Mouse (Mus musculus): Measurements from ENCODE around the gene Gnb1. TPM values are rescaled to one million over a fixed set of nuclear protein-coding genes. Genes with fewer than 3 reads are reported as not detected.
"Not testable (repeated sequence)": the region's sequence is repeated elsewhere in the genome, so short reads cannot be mapped to it uniquely, and the experiment has no call there.

Gnb1 gene
- polyA plus RNA-seq, 1 experiment from 2014 or later: 376 TPM

DNA sequence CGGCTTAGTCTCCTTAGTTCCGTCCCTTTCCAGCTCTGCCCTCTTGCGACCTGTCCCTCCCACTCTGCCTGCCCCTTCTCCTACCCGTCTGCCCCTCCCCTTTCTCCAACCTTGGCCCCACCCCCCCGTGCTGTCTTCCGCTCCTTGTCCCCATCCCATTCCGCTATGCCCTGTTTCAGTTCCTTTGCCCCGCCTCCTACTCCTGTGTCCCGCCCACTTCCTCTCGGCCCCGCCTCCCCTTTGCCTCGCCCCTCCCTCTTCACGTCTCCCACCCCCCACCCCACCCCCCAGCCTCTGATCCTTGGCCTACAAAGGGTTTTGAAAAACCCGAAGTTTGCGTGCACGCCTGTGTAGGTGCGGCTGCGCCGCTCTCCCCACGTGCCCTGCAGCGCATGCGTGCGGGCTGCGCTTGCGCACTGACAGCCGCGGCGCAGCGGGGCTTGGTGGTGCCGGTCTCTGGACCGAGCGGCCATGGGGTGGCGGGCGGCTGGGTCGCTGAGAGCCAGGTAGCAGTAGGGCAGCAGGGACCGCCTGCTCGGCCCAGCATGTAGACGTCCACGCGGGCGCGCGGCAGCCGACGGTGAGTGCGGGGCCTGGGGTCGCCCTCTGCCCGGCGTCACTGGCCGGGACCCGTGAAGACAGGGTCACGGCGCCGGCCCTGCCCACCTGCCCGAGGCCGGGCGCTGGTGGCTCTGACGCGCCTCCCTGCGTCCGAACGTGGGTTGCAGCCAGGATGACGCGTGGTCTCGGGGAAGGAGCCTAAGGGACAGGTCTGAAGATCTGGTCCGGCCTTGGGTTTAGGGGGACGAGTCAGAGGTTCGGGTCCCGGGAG lies 72.5 kb downstream of the Gnb1 start:
- peak; percentile 100 for DNase-seq (ENCODE audit: low spot score)
- Histone ChIP-seq H3K4me1 (replicated peaks; ENCODE audit: insufficient read depth, low read length) (peaks cover 21% of the 10 kb centered on the region), H3K9me3 (replicated peaks; ENCODE audit: low read length) (no peaks in the 10 kb centered on the region), H3K4me2 (ENCODE audit: low read length) (peak overlapping the region; percentile 74), H3K9ac (ENCODE audit: low read depth, low read length) (peak overlapping the region; percentile 66), H3K36me3 (ENCODE audit: insufficient read depth, low read length) (peaks cover 18% of the 10 kb centered on the region), H3K27me3 (ENCODE audit: insufficient read depth, low read length) (no peaks in the 10 kb centered on the region), H3K4me3 (replicated peaks; ENCODE audit: low read depth, low read length) (peak overlapping the region; percentile 70), H3K27ac (peak overlapping the region; percentile 97)
- WGBS: under 1% methylated on average over 69 of the region's 69 CpGs
- peak; percentile 94 for ATAC-seq (replicated peaks; ENCODE audit: low FRiP score, low read depth)
- TF ChIP-seq CTCF (IDR thresholded peaks at IDR 0.05; ENCODE audit: low read depth): peak; percentile 60

GRCm38 (mm10) chr4:155564315-155565069 lies 73.3 kb downstream of the Gnb1 start:
- peaks cover 9% of the 10 kb centered on the region; the same call in 1 of the 2 replicates for H3K36me3 ChIP-seq (ENCODE audit: insufficient read depth, low read length)
- no peaks in the 10 kb centered on the region for H3K27me3 ChIP-seq (ENCODE audit: insufficient read depth, low read length)
- no peak for ATAC-seq (replicated peaks; ENCODE audit: low FRiP score, low read depth)
- H3K9ac ChIP-seq (ENCODE audit: low read depth, low read length): peak overlapping the region; percentile 66
- peak overlapping the region; percentile 97 for H3K27ac ChIP-seq
- TF ChIP-seq CTCF (IDR thresholded peaks at IDR 0.05; ENCODE audit: low read depth): no peak
- no peaks in the 10 kb centered on the region for H3K9me3 ChIP-seq (replicated peaks; ENCODE audit: low read length)
- H3K4me1 ChIP-seq (replicated peaks; ENCODE audit: insufficient read depth, low read length): peaks cover 21% of the 10 kb centered on the region
- peak overlapping the region; percentile 74 for H3K4me2 ChIP-seq (ENCODE audit: low read length)
- H3K4me3 ChIP-seq (replicated peaks; ENCODE audit: low read depth, low read length): peak overlapping the region; percentile 70
- WGBS: 9% methylated on average over 20 of the region's 20 CpGs
- peak; percentile 34 for DNase-seq (ENCODE audit: low spot score)

DNA sequence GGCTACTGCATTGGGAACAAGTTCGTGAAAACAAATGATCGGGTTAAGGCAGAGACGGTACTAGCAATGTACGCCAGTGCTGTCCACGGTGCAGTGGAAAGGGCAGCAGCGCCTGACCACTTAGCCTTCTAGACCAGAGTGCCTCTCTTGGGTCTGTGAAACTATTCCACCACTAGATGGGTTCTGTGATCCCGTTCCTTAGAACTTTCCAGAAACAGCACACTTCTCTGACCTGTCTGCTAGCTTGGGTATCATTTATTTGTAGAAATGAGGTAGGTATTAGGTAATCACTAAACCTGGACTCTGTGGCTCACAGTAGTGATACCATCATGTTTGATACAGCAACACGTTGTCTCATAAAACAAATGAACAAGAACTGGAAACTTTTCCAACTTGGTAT lies 75.4 kb downstream of the Gnb1 start:
- DNase-seq (ENCODE audit: low spot score) (peak; percentile 46), ATAC-seq (replicated peaks; ENCODE audit: low FRiP score, low read depth) (no peak)
- Histone ChIP-seq H3K4me3 (replicated peaks; ENCODE audit: low read depth, low read length) (no peak overlapping the region), H3K9me3 (replicated peaks; ENCODE audit: low read length) (no peaks in the 10 kb centered on the region), H3K27me3 (ENCODE audit: insufficient read depth, low read length) (no peaks in the 10 kb centered on the region), H3K9ac (ENCODE audit: low read depth, low read length) (no peak overlapping the region), H3K4me1 (replicated peaks; ENCODE audit: insufficient read depth, low read length) (peaks cover 21% of the 10 kb centered on the region), H3K36me3 (ENCODE audit: insufficient read depth, low read length) (no peaks in the 10 kb centered on the region), H3K4me2 (ENCODE audit: low read length) (peak overlapping the region; percentile 31), H3K27ac (peak overlapping the region; percentile 67)
- peak; percentile 26; the same call in 1 of the 2 replicates for TF ChIP-seq CTCF (IDR thresholded peaks at IDR 0.05; ENCODE audit: low read depth)
- WGBS: 40% methylated on average over 8 of the region's 8 CpGs

GRCm38 (mm10) chr4:155568170-155568569 lies 77.0 kb downstream of the Gnb1 start:
- Histone ChIP-seq H3K4me2 (ENCODE audit: low read length) (no peak overlapping the region), H3K27me3 (ENCODE audit: insufficient read depth, low read length) (no peaks in the 10 kb centered on the region), H3K36me3 (ENCODE audit: insufficient read depth, low read length) (no peaks in the 10 kb centered on the region), H3K9me3 (replicated peaks; ENCODE audit: low read length) (no peaks in the 10 kb centered on the region), H3K27ac (no peak overlapping the region), H3K4me3 (replicated peaks; ENCODE audit: low read depth, low read length) (no peak overlapping the region), H3K4me1 (replicated peaks; ENCODE audit: insufficient read depth, low read length) (peaks cover 21% of the 10 kb centered on the region), H3K9ac (ENCODE audit: low read depth, low read length) (no peak overlapping the region)
- DNase-seq (ENCODE audit: low spot score) (peak; percentile 65), ATAC-seq (replicated peaks; ENCODE audit: low FRiP score, low read depth) (no peak)
- 19% methylated on average over 2 of the region's 2 CpGs for WGBS
- peak; percentile 87 for TF ChIP-seq CTCF (IDR thresholded peaks at IDR 0.05; ENCODE audit: low read depth)

DNA sequence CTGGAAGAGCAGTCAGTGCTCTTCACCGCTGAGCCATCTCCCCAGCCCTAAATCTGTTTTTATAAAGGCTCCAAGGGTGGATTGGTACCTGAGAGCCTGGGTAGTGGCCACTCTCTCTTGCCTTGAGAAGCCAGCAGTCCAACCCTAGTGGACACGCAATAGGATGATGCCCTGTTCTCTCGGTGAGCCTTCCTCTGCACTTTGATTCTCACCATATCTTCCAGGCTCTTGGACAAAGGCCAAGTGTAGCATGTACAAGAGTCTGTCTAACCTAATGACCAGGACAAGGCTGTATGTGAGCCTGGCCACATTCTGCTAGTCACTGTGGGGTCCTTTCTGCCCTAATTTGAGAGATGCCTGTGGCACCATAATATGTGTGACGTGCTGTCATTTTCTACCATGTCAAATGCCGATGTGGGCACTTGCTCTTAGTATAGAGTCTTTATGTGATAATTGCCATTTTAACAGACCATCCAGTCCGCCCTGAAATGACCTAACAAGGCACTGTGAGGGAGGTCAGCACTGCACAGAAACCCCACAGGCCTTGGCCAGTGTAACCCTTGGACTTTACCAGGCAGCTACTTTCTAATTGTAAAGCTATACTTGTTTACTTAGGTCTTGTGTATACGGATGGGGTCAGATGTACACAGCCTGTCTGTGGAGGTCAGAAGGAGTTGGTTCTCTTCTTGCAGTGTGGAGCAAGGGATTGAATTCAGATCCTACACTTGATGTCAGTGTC lies 77.6 kb downstream of the Gnb1 start:
- DNase-seq (ENCODE audit: low spot score): no peak
- ATAC-seq (replicated peaks; ENCODE audit: low FRiP score, low read depth): no peak
- no peak for TF ChIP-seq CTCF (IDR thresholded peaks at IDR 0.05; ENCODE audit: low read depth)
- Histone ChIP-seq H3K27ac (no peak overlapping the region), H3K9me3 (replicated peaks; ENCODE audit: low read length) (no peaks in the 10 kb centered on the region), H3K36me3 (ENCODE audit: insufficient read depth, low read length) (no peaks in the 10 kb centered on the region), H3K27me3 (ENCODE audit: insufficient read depth, low read length) (no peaks in the 10 kb centered on the region), H3K4me2 (ENCODE audit: low read length) (no peak overlapping the region), H3K4me3 (replicated peaks; ENCODE audit: low read depth, low read length) (no peak overlapping the region), H3K4me1 (replicated peaks; ENCODE audit: insufficient read depth, low read length) (peaks cover 21% of the 10 kb centered on the region), H3K9ac (ENCODE audit: low read depth, low read length) (no peak overlapping the region)
- 74% methylated on average over 7 of the region's 7 CpGs for WGBS

GRCm38 (mm10) chr4:155569818-155570217 lies 78.7 kb downstream of the Gnb1 start:
- DNase-seq (ENCODE audit: low spot score): no peak
- Histone ChIP-seq H3K9ac (ENCODE audit: low read depth, low read length) (no peak overlapping the region), H3K27ac (no peak overlapping the region), H3K4me3 (replicated peaks; ENCODE audit: low read depth, low read length) (no peak overlapping the region), H3K27me3 (ENCODE audit: insufficient read depth, low read length) (no peaks in the 10 kb centered on the region), H3K36me3 (ENCODE audit: insufficient read depth, low read length) (no peaks in the 10 kb centered on the region), H3K4me1 (replicated peaks; ENCODE audit: insufficient read depth, low read length) (peaks cover 15% of the 10 kb centered on the region), H3K4me2 (ENCODE audit: low read length) (no peak overlapping the region), H3K9me3 (replicated peaks; ENCODE audit: low read length) (no peaks in the 10 kb centered on the region)
- no peak for TF ChIP-seq CTCF (IDR thresholded peaks at IDR 0.05; ENCODE audit: low read depth)
- WGBS: 89% methylated on average over 6 of the region's 6 CpGs
- no peak for ATAC-seq (replicated peaks; ENCODE audit: low FRiP score, low read depth)

DNA sequence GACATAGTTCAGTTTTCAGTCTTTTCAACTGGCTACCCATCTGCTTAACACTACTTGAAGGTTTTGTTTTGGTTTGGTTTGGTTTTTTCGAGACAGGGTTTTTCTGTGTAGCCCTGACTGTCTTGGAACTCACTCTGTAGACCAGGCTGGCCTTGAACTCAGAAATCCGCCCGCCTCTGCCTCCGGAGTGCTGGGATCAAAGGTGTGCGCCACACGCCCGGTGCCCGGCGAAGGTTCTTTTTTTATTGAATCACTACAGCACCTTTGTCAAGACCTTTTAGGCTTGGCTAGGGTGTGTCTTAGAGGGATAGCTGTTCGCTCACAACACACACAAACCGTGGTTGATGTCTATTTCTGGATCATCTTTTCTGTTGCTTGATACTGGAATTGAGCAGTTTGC lies 79.2 kb downstream of the Gnb1 start:
- H3K27me3 ChIP-seq (ENCODE audit: insufficient read depth, low read length); H3K4me3 ChIP-seq (replicated peaks; ENCODE audit: low read depth, low read length); H3K4me2 ChIP-seq (ENCODE audit: low read length); H3K4me1 ChIP-seq (replicated peaks; ENCODE audit: insufficient read depth, low read length); H3K27ac ChIP-seq; ATAC-seq (replicated peaks; ENCODE audit: low FRiP score, low read depth); H3K9ac ChIP-seq (ENCODE audit: low read depth, low read length); H3K36me3 ChIP-seq (ENCODE audit: insufficient read depth, low read length); H3K9me3 ChIP-seq (replicated peaks; ENCODE audit: low read length); DNase-seq (ENCODE audit: low spot score): not testable (repeated sequence)
- 90% methylated on average over 11 of the region's 11 CpGs for WGBS

Measured in kidney, postnatal 0 days (tissue).